Comparison of ENCODE assay signal across 8 mouse cellular contexts in the genomic region with DNA sequence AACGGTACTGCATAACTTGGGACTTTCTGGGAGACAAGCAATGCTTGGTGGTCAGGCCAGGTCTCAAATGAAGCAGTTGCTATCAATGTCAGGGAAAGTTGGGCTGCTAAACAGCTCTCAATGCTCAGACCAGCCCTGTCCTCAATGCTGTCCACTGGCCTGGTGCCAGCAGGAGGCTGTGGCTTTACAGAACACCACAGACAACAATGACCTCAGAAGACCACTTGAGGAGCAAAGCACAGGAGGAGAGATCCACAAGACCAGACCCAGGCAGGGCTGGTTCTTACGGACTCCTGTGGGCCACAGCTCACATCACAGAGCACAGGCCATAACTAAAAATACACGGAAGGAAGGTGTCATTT. TPM values are rescaled to one million over a fixed set of nuclear protein-coding genes. Genes with fewer than 3 reads are reported as not detected.
DNase-seq lines count a peak whose midpoint lies in the region; ATAC-seq and TF ChIP-seq lines count a peak whose summit lies in the region.

No protein-coding gene starts in this region.

- TF ChIP-seq CTCF in kidney, adult 2 months (conservative IDR thresholded peaks at IDR 0.05; ENCODE audit: insufficient read depth, insufficient read length, low read depth, low read length), result no peak

- H3K4me3 ChIP-seq in kidney, adult 2 months (ENCODE audit: insufficient read depth, low read depth, low read length), result no peak overlapping the region
- no peak overlapping the region for H3K4me3 ChIP-seq in forebrain, embryonic 12.5 days (replicated peaks)
- no peak overlapping the region for H3K4me3 ChIP-seq in intestine, embryonic 14.5 days (ENCODE audit: low read depth, low read length)

- no peak overlapping the region for H3K9ac ChIP-seq in forebrain, embryonic 12.5 days
- no peak overlapping the region for H3K9ac ChIP-seq in intestine, embryonic 14.5 days (ENCODE audit: low read length)

- DNase-seq in kidney, adult 2 months, result no peak
- DNase-seq in kidney, adult 11 months, result no peak
- DNase-seq in NIH3T3 (ENCODE audit: low read depth), result peak; percentile 57
- no peak for DNase-seq in intestine, embryonic 14.5 days (ENCODE audit: low spot score)
- no peak for DNase-seq in layer of hippocampus, postnatal 10 days (ENCODE audit: low spot score in 2 of 2)
- DNase-seq in layer of hippocampus, adult 9-11 months, result no peak
- DNase-seq in spleen, postnatal 14 days (ENCODE audit: low spot score in 2 of 2), result no peak

- no peak overlapping the region for H3K4me2 ChIP-seq in forebrain, embryonic 12.5 days
- no peak overlapping the region for H3K4me2 ChIP-seq in intestine, embryonic 14.5 days (ENCODE audit: low read length)

- 41% methylated on average over 3 of the region's 3 CpGs for WGBS in kidney, adult 2 months
- WGBS in forebrain, embryonic 12.5 days, result 62% methylated on average over 3 of the region's 3 CpGs
- 51% methylated on average over 3 of the region's 3 CpGs for WGBS in intestine, embryonic 14.5 days

- H3K4me1 ChIP-seq in kidney, adult 2 months (ENCODE audit: control insufficient read depth, insufficient read depth, low read length), result peaks cover 18% of the 10 kb centered on the region
- peaks cover 20% of the 10 kb centered on the region for H3K4me1 ChIP-seq in forebrain, embryonic 12.5 days
- peaks cover 10% of the 10 kb centered on the region; the same call in 1 of the 2 replicates for H3K4me1 ChIP-seq in intestine, embryonic 14.5 days (replicated peaks; ENCODE audit: control insufficient read depth, insufficient read depth, low read length)

- no peak for TF ChIP-seq POLR2A in kidney, adult 2 months (IDR thresholded peaks at IDR 0.05; ENCODE audit: low read depth, low read length)

- no peaks in the 10 kb centered on the region for H3K9me3 ChIP-seq in forebrain, embryonic 12.5 days
- no peaks in the 10 kb centered on the region for H3K9me3 ChIP-seq in intestine, embryonic 14.5 days (ENCODE audit: control insufficient read depth, low read length)

- H3K27ac ChIP-seq in kidney, adult 2 months (ENCODE audit: insufficient read depth, low read depth, low read length), result 0 out of 2 replicates have a peak overlapping the region, but pooled peaks have one; percentile 2
- peak overlapping the region; percentile 75 for H3K27ac ChIP-seq in forebrain, embryonic 12.5 days
- H3K27ac ChIP-seq in intestine, embryonic 14.5 days (ENCODE audit: low read depth), result peak overlapping the region; percentile 30

- peaks cover 3% of the 10 kb centered on the region for H3K36me3 ChIP-seq in kidney, adult 2 months (ENCODE audit: control insufficient read depth, insufficient read depth, low read length)
- H3K36me3 ChIP-seq in forebrain, embryonic 12.5 days (replicated peaks), result peaks cover 48% of the 10 kb centered on the region
- H3K36me3 ChIP-seq in intestine, embryonic 14.5 days (ENCODE audit: control insufficient read depth, insufficient read depth, low read length), result peaks cover 32% of the 10 kb centered on the region

- H3K27me3 ChIP-seq in kidney, adult 2 months (replicated peaks; ENCODE audit: control insufficient read depth, insufficient read depth, low read length), result no peaks in the 10 kb centered on the region
- no peaks in the 10 kb centered on the region for H3K27me3 ChIP-seq in forebrain, embryonic 12.5 days
- H3K27me3 ChIP-seq in intestine, embryonic 14.5 days (replicated peaks; ENCODE audit: control insufficient read depth, insufficient read depth, low read length), result no peaks in the 10 kb centered on the region

- ATAC-seq in forebrain, embryonic 12.5 days (ENCODE audit: low FRiP score), result no peak
- ATAC-seq in intestine, embryonic 14.5 days (replicated peaks; ENCODE audit: low FRiP score, low TSS enrichment, low read depth), result no peak

RNA-seq across cellular contexts. Expression of a gene that starts 59.3 kb away (rescaled TPM):
- 29.3 and 31.1 TPM in 2 replicates for polyA plus RNA-seq in kidney, adult 2 months (2012; rRNA removed)
- polyA plus RNA-seq in forebrain, embryonic 12.5 days (2016; fragmentation: Nextera tagmentation; extraction: Ambion mirVana), result 41.7 and 47.7 TPM in 2 replicates
- polyA plus RNA-seq in intestine, embryonic 14.5 days (2014; fragmentation: Nextera tagmentation; extraction: Ambion mirVana), result 20.4 and 23.2 TPM in 2 replicates
- total RNA-seq in layer of hippocampus, postnatal 10 days (2021), result 10 to 100 TPM; 17.1 to 17.2 TPM

Comparison
In these comparisons a context has a peak if more than half of its experiments do, and no peak if none do; other contexts are left out.
1. H3K27ac ChIP-seq: peak in every context shown above with its lines; median percentile 75 in forebrain, embryonic 12.5 days; 30 in intestine, embryonic 14.5 days; 2 in kidney, adult 2 months.